Mouse (Mus musculus) brain, embryonic 18.5 days (tissue): ENCODE data around the gene Copz2.
"Not testable (repeated sequence)": the region's sequence is repeated elsewhere in the genome, so short reads cannot be mapped to it uniquely, and the experiment has no call there.

Source experiments
- DNase-seq: peaks from one replicate; pipeline ENCODE4 v3.0.0-alpha.2; 2012; ENCODE audit warnings: low read depth, low spot score

Copz2 gene

DNA sequence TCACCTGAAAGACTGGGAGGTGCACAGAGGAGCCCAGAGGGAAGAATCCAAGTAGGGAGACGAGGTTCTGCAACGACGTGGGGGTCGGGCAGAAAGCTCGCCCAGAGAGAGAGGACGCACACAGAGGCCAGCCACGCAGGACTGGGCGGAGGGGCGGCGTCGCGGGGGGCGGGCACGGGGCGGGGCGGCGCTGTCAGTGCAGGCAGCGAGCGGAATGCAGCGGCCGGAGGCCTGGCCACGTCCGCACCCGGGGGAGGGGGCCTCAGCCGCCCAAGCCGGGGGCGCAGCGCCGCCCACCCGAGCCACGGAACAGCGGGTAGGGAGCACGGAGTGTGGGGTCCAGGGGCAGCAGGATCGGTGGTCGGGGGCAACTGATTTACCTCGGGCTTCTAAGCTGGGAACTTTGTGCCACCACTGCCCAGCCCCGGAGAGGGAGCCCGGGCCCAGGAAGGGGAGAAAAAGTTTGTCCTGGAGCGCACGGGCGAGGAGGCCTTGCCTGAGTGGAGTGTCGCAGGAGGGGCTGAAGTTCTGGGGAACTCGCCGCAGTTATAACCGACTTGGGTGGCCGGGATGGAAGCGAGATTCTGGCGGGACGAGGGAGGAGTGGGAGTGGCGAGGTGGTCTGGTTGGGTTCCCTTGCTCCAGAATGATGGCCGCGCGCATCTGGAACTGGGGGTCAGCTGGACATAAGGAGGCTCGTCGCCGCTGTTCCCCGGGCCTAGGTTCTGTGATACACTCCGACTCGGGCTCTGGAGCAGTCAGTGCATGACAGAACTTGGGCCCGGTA lies at the start of gene Copz2:
Copz2 (plus strand) TSS at position 190 of the 787 bp plus-strand sequence.
- DNase-seq: no peak

DNA sequence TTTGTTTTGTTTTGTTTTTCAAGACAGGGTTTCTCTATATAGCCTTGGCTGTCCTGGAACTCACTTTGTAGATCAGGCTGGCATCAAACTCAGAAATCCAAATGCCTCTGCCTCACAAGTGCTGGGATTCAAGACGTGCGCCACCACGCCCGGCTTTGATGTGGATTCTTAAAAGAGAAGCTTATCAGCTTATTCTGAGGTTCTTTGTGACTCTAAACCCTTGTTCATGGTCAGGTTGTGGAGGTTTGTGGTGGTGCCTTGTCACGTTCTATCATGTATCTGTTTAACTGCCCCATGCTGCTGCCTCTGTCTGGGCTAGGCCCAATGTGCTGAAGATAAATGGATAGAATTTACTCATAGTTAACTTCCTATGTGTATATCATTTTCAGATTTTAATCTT lies 44.1 kb upstream of the Copz2 start:
- DNase-seq: no peak

DNA sequence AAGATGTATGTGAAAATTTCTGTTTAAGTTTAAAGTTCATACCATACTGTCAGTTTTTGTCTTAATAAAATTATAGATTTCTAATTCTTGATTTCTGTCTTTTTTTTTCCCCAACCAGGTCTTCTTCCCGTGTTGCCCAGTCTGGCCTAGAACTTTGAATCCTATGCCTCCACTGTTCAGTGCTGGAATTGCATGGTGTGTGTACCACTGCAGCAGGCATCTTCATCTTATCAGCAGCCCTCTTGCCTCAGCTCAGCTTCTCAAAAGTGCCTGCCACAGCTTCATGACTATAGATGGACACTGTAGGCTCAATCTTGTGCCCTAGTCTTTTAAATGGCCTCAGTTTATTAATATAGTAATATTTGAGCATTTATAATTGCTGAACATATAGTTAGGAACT lies 41.6 kb upstream of the Copz2 start:
- DNase-seq: no peak

DNA sequence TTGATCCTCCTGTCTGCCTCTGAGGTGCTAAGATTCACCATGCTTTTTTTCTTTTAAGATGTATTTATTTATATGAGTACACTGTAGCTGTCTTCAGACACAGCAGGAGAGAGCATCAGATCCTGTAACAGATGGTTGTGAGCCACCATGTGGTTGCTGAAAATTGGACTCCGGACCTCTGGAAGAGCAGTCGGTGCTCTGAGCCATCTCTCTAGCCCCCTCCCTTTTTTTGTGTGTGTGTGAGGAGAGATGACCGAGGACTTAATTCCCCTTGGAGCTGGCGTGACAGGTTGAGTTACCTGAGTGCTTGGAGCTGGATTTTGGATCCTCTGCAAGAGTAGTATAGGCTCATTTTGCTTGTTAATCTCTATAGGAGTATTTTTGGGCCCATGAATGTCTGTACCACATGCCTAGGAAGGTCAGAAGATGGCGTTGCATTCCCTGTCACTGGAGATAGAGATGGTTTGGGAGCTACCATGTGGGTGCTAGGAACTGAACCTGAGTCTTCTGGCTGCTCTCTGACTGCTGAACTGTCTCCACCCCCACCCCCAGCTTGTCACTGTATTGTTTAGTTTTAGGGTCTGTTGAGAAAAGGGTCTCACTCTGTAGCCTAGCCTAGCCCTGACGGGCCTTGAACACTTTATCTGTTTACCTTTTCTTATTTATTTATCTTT lies 40.0 kb upstream of the Copz2 start:
- DNase-seq: no peak

DNA sequence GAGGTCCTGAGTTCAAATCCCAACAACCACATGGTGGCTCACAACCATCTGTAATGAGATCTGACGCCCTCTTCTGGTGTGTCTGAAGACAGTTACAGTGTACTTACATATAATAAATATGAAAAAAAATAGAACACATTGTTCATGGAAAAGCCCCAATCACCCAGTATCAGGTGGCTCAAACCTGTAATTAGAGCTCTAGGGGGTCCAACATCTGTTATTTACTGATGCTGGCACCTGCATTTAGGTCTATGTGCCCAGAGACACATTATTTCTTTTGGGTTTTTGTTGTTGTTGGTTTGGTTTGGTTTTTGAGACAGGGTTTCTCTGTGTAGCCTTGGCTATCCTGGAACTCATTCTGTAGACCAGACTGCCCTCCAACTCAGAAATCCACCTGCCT lies 38.5 kb upstream of the Copz2 start:
- not testable (repeated sequence) for DNase-seq

DNA sequence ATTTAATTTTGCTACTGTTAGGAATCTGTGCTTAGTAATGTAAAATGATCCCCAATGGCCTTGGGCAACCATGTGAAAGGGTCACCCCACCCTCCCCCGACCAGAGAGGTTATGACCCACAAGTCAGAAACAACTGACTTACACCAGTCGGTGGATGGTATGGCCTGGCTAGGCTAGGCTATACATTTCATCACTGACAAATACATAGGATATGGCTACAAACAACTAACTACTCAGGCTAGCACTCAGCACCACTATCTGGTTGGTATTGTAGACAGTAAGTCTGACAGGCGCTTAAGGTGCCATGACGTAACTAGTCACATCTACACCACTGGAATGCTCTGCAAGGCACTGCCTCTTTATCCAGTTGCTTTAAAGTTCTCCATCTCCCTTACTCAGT lies 36.2 kb upstream of the Copz2 start:
- no peak for DNase-seq

DNA sequence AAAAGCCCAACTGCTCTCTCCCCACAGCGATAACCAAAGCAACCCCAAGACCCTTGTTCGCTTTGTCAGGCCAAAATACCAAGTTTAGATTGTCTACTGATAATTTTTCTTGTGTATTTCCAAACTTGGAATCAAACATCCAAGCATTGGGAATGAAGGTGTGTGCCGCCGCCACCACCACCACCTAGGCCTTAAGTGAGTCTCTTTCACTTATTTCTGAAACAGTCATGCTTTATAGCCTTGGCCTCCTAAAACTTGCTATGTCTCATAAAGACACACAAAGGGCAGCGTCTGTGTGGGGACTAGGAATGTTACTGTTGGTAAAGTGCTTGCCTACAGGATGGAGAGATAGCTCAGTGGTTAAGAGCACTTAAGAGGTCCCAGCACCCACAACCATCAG lies 35.8 kb upstream of the Copz2 start:
- no peak for DNase-seq

DNA sequence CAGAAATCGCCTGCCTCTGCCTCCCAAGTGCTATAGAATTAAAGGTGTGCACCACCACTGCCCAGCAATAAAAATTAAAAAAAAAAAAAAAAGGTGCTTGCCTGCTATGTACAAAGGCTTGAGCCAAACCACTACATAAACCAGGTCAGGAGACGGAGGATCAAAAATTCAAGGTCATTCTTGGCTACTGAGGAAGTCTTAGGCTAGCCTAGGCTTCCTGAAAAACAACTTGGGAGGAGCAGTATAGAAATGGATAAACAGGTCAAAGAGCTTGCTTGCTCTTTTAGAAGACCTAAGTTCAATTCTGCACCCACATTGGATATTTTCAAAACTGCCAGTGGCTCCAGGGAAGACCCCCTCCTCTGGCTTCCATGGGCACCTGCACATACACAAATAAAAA lies 35.2 kb upstream of the Copz2 start:
- no peak for DNase-seq

DNA sequence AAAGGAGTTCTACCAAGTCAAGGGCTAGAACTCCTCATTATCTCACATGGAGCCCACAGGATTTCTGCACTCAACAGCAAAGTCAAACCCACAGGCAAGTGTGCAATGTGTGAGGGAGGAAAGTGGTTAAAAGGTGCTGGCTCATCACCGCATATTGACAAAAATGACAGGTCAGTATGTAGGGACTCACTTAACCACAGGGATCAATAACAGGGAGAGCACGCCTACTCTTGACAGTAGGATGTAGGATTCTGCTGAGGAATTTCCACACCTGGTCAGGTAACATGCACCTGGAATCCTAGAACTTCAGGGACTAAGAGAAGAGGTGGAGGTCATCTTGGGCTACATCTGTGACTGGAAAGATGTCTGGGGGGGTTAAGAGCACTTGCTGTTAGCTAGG lies 33.8 kb upstream of the Copz2 start:
- DNase-seq: no peak

DNA sequence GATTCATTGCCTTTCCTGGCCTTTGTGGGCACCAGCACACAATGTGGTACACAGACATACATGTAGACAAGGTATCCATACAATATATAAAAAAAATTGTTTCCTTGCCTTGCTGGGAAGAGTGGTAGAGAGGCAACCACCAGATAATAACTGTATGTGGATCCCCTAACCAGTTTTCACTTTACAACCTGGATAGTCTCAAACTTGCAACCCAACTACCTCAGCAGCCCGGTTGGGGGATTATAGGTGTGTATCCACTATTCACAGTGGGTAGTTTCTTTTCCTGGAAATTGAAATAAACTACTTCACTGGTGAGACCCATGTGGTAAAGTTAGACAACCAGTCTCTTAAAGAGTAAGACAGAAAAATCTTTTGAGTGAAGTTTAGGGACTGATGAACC lies 33.2 kb upstream of the Copz2 start:
- DNase-seq: no peak

DNA sequence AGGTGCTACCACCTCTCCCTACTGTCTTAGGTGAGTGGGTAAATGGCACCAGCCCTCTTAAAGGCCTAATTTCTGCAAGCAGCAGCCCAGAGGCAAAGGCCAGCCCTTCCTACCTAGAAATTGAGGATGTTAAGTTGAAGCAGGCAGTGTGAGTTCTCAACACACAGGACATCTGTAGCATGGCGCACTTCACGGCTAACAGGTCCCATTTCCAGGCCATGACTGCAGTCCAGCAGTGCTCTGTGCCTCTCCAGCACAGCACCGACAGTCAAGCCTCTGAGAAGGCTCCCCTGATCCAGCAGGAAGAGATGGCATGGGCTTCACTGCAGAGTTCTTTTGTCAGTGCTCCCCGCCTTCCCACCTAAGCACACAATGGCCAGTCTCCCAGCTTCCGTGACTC lies 32.7 kb upstream of the Copz2 start:
- no peak for DNase-seq

DNA sequence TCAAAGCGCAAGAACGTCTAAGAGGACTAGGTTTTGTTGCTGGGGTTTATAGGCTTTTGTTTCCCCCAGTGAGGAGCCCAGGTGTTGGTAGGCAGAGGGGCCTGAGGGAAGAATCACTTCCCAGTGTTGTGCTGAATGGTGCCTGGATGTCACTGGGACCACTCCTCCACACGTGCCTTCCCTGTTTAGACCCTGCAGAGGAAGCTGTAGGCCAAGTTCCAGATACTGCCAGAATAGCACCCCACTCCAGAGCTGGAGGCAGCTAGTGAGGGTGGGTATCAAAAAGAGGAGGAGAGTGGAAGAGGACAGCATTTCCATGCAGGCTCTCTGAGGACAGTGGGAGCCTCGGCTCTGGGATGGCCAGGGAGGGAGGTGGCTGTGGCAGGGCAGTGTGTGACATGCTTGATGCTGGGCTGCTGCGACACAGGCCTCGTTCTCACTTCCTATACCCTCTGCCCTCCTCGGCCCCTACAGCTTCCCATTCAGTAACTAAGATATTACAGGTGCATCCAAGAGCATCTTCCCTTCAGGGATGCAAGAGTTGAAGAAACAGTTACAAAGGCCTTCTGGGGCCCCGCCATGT lies 31.5 kb upstream of the Copz2 start:
- DNase-seq: no peak

DNA sequence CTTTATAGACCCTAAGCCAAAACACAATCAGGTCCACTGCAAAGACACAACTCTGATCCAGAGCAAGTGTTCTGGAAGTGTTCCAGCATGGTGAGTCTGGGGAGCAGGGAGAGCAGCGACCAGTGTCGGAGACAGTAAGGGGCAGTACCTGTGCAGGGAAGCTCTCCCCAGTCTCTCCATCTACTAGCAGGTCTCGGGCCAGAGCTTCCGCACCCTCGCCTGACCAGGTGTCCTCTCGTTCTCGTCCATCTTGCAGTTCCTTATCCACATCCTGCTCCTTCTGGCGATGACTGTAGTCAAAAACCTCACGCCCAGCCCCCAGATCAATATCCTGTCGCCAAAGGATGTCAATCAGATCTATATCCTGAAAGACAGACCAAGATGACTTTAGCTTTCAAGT lies 27.7 kb upstream of the Copz2 start:
- DNase-seq: no peak

DNA sequence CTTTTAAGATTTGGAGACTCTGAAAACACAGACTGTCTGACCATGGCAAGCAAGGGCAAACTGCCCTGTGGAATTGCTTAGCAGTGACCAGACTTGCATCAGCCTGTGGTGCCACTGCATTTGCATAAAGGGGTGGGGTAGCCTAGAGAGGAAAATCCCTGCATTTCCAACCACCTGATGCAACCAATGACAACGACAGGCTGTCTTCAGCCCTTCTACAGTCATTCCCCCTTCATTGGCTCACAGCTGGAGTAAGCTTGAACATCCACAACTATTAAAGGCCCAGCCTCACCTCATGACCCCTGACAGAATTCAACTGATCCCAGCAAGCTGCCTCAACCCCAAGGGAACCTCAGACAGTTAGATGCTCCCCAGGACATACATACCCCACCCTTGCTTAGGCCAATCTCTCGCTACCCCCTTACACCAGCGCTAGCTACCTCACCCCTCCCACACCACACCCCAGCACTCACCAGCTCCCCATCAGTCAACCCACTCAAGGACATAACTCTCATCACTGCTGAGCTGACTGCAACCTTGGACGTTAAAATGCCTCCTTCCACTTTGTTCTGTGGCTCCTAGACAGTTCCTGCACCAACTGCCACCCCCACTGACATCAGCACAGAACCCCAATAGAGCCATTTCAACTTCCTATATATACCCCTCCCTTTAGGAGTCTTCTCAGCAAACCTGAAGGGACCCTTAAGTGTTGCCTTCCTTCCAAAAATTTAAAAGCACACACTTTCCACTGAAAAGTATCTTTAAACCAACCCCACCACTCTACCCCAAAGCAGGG lies 26.8 kb upstream of the Copz2 start:
- DNase-seq: no peak

DNA sequence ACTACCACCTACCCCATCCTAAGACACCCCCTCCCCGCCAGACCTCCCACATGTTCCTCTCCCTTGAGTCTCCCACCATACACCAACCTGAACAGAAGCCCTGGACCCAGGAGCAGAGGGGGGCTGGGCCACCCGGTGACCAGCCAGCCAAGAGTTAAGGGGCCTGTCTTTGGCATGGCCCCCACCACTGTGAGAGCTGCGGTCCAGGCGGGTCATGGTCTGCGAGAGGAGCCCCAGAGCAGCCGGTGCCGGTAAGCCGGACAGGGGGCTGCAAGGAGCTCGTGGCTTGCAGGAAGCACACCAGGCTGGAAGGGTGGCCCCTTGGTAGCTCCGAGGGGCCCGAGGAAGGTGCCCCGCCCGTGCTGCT lies 26.2 kb upstream of the Copz2 start:
- DNase-seq: no peak

DNA sequence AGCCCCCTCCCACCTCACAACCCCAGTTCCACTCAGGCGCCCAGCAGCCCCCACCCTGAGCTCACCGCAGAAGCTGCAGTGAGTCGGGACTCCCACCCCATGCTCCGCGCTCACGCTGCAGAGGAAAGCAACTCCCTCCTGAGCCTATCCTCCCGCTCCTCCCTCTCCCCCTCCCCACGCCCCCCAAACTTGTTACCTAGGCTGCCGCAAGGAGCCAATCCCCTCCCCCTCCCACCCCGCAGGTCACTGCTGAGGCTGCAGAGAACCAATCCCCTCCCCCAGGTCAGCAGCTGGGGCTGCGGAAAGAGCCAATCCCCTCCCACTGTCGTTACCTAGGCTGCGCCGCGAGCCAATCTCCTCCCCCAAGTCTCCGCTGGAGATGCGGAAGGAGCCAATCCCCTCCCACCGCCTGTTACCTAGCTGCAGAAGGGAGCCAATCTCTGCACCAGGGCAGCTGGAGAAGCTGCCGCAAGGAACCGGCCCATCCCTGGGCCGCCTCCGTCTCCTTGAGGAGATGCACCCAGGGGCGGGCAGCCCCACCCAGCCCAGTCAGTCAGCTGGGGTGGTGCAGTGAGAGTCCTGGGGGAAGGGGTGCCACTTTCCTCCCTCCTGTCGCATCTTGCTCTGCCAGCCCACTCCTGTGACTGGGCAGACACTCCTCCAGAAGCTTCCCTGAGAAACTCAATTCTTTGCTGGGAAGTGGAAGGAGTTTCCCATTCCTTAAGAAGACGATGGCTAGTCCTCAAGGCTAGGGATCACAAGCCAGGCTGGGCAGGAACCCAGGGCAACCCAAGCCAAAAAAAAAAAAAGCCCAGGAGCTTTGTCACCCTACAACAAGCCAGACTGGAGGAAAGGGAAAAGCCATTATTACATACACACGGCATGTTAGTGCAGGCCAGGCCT lies 25.5 kb upstream of the Copz2 start:
- peak; percentile 70 for DNase-seq

DNA sequence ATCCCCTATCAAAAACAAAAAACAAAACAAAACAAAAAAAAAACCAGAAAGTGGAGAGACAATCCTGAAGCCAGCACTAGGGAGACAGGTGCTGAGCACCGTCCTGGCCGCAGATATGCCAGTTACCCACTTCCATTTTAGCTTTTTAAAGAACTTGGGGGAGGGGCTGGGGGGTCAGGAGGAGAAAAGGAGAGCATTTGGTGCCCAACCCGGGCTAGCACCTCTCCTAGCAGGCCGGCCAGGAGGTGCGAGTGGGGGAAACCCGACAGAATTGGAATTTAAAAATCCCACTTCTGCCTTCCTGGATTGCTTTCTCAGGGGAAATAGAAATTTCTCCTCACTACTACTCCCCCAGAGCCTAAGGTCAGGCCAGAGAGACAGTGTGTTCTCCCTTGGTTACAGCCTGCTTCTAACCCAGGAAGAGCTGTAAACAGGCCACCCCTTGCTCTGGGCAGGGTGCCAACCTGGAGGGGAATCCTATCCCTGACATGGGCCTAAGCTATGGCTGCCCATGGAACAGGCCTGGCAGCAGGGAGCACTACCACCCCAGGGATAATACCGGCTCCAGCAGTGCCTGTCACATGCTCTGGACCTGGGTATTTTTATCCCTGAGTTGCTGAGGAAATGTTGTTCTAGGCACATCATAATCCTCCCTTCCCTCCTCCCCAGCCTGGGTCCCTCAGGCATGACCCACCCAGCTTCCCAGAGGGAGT lies 24.7 kb upstream of the Copz2 start:
- DNase-seq: no peak

DNA sequence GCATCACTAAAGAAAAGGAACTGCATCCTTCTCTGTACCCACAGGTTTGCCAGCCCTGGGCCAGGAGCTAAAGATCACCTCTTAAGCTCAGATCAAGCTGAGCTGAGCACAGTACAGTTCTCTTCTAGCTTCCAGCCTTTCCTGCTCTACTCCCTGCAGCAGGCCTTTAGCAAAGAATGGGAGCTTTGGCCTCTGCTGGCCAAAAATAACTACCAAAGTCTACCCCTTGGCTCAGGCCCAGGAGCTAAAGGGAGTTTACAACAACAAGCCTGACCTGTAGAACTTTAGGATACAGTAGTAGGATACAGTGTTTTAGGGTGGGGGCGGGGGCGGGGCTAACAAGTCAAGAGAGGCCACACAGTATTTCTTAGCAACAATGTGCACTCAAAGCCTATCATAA lies 23.2 kb upstream of the Copz2 start:
- DNase-seq: no peak

DNA sequence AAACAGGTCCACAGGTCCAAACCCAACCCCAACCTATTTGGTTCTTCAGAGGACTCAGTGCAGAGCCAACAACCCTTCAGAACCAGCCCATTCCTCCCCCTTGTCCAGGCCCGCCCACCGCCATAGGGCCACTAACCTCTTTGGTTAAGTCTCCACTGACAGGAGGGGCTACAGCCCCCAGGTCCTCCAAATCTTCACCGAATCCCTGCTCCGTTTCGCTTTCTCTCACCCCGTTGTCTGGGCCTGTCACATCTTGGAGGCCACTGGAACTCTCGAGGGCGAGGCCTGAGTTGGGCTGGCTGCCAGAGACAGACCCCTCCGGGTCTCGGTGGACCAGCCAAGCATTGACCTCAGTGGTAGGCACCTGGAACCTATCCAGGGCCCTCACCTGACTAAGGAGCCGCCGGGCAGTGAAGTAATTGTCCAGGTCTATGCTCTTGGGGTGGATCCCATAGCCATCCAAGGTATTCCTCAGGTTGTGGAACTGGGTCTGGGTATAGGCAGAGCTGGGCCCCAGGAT lies 22.5 kb upstream of the Copz2 start:
- no peak for DNase-seq

DNA sequence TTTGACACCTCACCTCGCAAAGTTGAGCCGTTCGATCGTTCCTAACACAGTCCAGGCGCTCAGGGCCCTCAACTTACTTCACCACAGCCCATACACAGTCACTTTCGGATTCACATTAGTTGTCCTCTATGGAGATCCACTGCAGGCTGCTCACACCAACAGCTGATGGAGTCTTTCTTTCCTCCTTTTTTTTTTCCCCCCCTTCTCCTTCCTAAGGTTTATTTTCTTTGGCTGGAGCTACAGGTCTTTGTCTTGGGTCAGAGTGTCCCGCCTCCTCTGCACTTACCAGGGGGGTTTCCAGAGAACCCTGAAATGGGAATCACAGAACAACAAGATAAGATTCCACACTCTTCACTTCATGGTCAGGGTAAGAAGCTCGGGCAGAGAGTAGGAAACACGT lies 21.8 kb upstream of the Copz2 start:
- no peak for DNase-seq
